Mouse (Mus musculus) kidney, postnatal 36 days (tissue): Measurements from ENCODE around the gene Slc41a2.
A peak's percentile ranks its signal among the peaks of the same experiment; 100 is the strongest.
"Not testable (repeated sequence)": the region's sequence is repeated elsewhere in the genome, so short reads cannot be mapped to it uniquely, and the experiment has no call there.

ENCODE experiments used
- DNase-seq, 2 experiments: peaks; one replicate each; pipeline ENCODE4 v3.0.0; 2021 to 2022; ENCODE audit warnings: mixed read lengths in 2 of 2

The Slc41a2 gene

DNA sequence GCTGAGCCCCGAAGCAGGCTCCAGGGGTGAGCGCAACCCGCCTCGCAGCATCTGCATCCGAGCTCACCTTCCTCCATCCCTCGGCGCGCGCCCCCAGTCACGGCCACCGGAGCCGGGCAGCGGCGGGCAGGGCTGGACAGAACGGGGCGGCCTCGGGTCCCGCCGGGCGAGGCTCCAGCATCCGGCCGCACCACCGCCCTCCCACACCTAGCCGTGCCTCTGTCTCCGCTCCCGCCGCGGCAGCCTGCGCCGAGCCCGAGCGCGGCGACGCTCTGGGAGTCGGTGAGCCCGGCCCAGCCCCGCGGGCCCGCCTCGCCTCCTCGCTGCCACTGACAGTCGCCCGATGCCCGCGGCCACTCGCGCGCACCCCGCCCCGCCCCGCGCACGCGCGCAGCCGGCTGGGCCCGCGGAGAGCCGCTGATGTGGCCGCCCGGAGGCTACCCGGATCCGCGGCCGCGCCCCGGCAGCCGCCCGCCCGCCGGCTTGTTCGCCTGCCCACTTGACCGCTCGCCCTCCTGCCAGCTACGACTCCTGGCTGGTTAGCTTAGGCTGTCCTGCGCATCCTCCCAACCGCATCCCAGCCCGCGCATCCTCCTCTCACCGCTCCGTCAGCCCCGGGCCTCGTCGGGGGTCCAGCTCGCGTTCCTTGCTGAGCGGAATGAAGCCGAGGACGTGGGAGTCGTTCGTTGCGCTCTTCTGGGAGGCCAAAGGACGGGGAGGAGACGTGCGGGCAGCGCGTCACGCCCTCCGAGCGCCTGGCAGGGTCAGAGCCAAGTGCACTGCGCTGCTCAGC is at the start of gene Slc41a2:
Slc41a2 (minus strand) TSS at position 724 of the 793 bp plus-strand sequence.
- peak; percentile 61 to 84 for DNase-seq

DNA sequence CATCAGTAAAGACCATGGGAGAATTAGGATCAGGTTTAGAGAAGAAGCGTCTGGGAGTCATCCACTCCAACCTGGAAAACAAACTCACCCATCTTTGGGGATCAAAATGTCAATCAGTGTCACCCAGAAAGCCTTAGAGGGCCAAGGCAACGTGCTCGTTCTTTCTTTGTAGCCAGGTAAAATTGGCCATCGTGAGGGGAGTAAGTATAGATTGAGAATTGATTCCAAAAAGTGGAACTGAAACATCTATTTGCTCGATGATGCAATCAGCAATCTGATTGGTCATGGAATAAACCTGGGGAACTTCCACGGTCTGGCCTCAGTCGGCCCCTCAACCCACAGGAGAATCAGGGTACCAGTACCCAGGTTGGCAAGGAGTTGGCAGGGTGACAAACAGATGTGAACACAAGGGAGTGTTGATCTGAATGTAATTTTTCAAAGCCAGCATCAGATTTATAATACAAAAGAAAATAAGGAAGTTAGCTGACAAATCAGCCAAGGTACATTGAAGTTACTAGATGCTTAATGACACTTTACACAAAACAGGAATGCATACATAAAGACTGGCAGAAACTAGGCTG is 47.7 kb upstream of the Slc41a2 start:
- no peak for DNase-seq

DNA sequence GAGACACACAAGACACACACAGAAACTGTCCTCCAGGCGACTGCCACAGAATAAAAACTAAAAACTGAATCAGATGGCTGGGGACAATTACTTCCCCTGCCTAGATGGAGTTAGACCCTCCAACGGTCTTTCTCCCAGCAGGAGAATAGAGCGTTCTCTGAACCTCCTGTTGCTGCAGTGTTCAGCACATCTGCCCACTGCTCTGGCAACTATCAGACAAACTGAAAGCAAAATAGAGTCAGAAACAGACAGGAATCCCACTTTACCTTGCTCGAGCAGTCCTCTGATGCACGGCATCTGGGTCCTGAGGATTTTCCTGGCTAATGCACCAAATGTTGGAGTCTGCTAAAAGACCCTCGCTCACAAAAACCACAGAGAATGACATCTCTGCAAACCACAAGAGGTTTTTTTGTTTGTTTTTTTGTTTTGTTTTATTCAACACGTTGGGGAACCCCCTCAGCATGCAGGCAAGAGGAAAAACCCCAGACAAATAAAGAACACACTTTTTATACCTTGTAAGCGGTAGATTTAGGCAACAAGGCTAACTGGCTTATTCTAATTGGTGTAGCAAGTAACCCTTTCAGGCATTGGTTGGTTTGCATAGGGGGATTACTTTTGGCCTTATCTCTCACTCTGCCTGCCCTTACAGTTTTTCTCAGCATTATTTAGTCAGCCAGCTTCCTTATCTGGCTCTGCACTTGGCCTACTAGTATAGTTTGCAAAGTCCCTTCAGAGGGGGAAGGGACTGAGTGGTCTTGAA is 47.0 kb upstream of the Slc41a2 start:
- DNase-seq = no peak

DNA sequence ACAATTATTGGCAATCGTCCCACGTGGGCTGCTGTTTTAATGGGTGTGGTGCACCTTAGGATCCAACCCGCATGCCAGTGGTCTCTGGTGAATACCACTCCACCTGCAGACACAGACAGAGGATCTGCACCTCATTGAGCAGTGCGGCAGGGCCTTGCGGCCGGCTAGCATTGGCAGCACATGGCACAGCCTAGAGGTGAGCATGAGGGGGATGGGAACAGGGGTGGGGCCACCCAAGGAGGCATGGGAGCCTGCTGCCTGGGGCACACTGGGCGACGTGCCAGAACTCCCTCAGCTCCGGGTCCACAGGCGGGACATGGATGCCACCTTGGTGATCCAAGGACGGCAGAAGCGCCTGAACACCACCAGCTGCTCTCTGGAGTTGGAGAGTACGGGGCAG is 46.2 kb upstream of the Slc41a2 start:
- DNase-seq = no peak

DNA sequence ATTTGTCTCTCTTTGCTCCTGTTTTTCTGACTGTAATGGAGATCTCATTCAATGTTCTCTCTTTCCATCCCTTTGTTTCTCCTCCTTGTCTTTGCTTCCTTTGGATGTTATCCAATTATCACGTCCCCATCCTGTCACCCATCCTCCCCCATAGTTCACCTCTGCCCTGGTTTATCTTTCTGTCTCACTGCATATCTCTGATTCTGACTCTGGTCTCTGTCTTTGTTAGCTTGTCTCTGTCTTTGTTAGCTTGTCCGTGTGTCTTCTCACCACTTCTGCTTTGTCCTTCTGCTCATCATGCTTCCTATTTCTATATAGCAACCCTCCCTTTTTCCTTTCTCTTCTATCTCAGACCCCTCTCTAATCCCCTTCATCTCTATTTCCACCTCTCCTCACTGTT is 45.3 kb upstream of the Slc41a2 start:
- no peak for DNase-seq

DNA sequence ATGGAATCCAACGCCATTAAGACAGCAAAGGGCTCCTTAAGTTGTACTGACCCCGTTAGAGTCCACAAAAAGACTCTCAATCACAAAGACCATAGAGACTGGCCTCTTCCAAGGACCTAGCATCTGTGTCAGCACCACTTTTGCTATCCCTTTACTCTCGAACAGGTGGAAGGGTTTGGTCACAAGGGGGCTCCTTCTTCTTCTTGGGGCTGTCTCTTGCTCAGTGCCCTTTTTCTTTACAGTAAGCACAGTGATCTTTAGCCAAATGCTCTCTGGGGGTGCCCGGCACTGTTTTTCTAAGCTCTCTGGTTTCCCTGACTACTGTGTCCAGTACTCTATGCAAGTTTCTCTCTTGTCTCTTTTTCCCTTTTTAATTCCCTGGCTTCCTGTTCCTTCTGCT is 44.8 kb upstream of the Slc41a2 start:
- DNase-seq = no peak

DNA sequence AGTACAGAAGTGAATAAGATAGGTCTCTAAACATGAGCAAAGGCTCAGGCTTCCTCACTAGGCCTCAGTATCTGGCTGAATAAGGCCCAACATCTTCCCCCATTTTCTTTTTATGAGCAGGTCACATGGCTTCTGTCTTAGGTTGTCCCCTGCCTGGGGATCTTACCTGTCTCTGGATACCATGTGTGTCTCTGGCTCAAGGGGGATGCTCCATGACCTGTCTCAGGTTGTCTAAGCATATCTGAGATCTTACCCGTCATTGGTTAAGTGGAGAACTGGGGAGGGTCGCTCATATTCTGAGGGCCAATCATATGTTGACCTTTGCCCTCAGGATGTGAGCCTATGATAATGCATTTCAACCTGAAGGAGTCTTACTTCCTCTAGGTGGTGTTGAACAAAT is 42.8 kb upstream of the Slc41a2 start:
- no peak for DNase-seq

DNA sequence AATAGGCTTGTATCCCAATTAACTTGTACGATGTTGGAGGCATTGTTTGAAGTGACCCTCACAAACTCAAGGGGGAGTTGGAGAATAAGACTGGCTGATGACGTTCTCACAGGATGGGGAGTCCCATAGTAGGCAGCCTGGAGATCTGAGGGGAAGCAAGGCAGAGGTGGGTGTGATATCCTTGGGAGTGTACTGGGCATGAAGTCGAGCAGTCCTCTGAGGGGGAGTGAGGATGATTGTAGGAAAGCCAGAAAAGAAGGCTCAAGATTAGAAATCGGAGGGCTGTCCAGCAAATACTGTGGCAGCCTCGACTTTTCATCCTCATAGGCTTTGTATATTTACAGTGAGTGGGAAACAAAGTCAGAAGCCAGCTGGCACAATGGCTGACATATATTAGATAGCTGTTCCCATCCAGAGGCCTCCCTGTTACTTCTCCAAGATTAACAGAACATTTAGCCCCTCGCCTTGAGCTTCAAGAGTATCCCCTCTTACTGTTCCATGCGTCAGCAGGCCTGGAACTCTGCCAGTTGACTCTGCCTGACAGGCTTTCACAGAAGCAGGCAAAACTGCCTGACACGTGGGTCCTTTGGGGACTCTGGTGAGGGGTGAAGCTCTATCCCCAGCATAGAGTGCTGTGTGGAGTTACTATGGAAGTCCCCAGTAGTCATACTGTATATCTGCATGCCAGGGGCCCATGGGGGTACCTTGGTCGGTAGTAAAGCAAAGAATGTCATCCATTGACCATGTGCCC is 40.6 kb upstream of the Slc41a2 start:
- DNase-seq = no peak

DNA sequence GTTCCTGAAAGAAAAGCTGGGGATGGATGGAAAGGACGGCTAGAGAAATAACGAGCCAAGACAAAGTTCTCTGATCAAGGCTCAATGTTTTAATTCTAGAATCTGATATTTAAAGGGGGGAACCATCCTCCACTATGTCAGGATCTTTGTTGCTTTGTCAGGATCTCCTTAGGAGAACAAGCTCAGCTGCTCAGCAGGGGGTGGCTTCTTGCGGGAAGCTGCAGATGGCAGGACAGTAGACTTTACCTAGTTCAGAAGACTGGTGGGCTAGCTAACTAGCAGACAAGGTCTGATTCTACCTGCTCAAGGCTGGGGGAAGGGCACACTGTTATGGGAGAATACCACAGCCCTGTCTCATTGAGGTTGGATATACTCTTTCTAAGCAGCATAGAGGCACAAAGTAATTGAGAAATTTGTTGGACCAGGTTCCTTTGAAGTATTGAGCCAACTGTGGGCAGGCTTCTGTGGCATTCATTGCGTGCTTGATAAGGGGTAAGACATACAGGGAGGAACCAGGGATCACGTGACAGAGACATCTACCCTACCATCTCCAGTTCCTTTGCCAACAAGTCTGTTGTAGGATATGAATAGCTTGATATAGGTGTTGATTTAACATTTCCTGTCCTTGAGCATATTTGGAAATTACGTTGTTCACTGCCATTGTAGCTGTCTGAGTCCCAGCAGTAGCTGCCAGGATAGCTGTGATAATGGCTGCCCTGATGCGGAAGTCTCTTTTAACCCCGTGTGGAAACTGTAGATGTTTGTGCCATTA is 39.4 kb upstream of the Slc41a2 start:
- no peak for DNase-seq

DNA sequence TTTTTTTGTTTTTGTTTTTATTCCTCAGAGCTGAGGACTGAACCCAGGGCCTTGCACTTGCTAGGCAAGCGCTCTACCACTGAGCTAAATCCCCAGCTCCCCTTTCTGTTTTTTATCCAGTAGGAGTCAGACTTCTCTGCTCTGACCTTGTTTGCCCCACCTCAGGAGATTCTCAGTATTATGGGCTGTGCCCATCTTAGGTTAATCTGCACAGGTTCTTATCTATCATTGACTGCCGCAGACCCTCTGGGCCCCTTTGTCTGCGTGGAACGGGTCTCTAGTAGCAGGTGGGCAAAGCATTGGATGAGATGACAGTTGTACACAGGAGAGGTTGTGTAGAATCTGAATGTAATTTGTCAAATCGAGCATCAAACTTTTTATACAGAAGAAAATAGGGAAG is 37.8 kb upstream of the Slc41a2 start:
- not testable (repeated sequence) for DNase-seq

DNA sequence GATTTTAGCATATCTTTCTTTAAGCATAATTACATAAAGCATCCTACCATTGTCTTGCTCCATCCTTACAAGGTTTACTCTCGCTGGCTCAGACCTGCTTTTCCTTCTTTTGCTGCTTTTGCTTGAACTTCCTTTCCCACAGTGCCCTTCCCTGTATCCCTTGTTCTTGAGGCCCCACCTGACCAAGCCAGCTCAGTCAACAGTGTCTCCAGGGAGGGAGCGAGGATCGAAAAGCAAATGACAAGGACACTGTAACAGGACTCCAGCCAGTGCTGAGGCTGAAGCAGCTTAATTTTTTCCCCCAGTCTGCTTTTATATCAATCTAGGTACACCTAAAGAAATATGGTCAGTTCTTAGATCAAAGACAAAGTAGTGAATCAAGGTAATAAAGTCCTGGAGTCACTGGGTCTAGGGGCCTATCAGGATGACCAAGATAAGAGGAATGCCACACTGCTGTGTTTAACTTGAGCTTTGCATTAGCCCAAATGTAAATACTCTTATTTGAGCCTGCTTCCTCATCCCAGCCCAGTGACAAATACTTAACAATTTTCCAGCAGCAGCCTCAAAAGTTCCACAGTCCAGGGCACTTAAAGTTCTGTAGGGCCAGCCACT is 36.5 kb upstream of the Slc41a2 start:
- DNase-seq = no peak

DNA sequence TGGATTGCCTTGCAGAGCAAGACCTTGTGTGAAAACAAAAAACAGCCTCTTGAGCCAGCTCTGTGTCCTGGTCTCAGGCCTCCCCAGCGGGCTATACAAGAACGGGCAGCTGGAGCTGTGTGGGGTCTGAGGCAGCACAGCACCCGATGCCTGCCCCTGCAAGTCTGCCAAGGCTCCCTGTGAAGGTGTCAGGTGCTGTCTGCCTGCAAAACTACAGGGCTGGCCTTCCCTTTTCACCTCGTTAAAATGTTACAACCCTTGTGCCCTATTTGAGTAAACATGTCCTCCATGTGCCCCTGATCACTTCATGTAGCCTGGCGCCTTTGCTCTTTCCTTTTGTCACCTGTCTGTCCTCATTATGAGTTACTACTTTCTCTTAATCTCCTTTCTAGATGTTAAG is 31.2 kb upstream of the Slc41a2 start:
- DNase-seq = peak; percentile 67 to 70

DNA sequence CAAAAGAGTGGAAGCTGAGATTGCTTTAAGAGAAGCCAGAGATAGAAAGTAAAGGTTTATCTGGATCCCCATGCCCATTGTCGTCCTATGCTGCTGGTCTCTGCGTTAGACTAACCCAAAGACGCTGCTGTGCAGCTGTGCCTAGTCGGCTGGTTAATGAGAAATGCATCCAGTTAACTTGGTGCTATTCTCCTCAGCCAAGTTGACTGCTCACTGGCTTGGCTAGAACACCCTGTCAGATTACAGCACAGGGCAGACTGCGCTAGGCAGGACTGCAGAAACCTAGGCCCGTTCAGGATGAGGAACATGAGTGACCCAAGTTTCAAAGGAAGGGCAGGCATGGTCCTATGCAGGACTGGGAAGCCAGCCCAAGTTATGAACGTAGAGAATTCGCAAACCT is 25.8 kb upstream of the Slc41a2 start:
- DNase-seq = peak; percentile 32 to 40

DNA sequence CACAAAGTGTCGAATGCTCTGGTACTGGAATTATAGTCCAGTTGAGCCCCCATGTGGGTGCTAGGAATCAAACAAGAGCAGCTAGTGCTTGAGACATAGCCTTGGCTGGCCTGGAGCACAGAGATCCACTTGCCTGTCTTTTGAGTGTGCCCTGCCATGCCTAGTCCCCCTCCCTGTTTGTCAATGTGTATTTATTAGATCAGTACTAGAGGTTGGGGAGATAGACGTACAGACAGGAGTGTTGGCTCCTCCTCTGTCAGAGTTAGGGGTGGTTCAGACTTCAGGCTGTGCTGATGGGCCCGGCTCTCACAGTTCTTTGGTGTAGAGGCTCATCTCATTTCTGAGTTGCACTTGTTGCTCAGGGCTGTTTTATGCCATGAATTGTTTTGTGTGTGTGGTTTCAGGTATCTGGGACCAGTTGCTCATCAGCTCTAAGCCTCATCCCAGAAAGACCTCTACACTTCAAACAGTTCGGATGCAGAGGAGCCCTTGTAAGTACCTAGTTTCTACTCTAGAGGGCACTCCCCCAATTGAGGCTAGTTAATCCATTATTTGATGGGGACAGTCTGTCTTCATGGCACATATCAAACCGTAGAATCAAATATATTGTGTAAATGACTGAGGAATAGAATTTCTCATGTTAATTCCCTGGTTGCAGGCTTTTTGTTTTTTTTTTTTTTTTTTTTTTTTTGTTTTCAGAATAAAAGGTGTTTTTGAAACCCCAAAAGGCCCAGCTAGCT is 24.1 kb upstream of the Slc41a2 start:
- no peak for DNase-seq

DNA sequence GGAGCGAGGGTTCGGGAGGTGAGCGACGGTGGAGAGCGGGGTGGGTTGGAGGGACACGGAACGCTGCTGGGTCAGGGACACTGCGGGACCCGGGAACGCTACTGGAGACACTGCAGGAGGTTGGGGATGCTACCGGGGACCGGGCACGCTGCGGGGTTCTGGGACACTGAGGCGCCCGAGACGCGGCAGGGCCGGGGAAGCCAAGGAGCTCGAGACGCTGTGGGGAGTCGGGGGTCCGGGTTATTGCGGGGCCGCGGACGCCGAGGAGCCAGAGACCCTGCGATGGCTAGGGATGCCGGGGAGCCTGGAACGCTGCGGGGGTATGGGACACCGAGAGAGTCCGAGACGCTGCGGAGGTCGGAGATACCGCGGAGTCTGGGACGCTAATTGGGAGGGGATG is 22.7 kb upstream of the Slc41a2 start:
- no peak for DNase-seq

DNA sequence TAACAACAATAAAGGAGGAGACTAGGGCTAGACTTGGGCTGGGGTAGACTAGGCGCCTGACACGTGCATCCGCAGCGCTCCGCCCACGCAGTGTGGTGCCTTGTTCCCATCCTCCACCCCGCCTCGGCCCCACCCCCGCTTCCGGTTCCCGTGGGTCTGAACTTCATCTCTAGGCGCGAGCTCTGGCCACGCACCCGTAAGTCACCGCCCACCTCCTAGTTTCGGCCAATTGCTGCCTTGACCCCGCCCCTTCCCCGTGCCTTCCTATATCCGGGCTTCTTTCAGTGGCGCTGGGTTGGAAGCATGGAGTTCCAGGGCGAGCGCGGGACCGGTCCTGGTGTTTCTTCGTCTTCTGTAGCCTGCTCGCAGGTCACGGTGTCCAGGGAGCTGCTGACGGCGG is 22.3 kb upstream of the Slc41a2 start, which contains the start of gene D10Wsu102e:
D10Wsu102e (plus strand) TSS at position 266 of the 400 bp plus-strand sequence.
- DNase-seq = peak; percentile 99

DNA sequence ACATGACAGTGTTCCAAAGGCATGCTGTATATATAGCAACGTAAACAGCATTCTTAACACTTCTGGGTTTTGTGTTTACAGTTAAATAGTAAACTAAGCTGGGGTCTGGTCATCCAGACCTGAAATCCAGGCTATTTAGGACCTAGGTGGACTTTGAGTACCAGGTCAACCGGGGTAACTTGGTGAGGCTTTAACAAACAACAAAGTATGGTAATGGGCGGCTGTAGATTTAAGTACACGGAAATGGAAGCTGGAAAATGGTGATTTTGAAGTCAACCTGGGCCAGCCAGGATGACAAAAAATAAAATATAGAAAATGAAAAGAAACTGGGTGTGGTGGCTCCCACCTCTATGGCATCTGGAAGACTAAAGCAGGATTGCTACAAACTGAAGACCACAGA is 21.8 kb upstream of the Slc41a2 start:
- DNase-seq = peak; percentile 51 to 56

DNA sequence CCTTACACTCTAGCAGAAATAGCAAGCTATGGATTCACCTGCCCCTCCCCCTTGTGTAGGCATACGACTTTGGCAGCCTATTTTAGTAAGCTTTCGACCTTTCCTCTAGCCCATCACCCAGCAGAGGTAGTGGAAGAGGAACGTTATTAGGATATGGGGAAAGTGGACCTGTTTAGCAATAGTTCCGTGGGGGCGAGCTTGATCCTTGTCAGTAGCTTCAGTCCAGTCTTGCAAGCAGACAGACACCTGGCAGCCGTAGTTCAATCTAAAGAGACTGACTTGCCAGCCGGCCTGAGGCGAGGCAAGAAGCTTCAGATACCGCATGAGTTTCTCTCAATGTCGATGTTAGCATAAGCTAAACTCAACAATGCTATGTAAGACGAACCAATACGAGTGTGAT is 18.7 kb upstream of the Slc41a2 start:
- no peak for DNase-seq

DNA sequence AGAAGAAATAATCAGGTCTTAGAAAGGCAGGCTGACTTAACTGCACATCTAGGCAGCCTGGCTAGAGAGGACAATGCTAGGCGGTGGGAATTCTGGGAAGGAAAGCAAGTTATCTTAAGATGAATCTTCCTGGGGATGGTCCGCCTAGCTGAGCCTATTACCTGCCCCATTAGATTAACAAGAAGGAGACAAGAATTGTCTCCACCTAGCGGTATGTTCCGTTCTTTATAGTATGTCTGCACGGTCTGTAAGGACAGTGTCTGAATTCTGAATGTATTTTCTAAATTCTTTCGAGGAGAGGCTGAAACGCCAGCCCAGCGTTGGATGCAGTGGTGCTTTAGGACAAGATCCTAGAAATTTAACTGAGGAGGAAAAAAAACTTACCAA is 16.6 kb upstream of the Slc41a2 start:
- peak in 1 of 2 experiments; percentile 43 for DNase-seq

DNA sequence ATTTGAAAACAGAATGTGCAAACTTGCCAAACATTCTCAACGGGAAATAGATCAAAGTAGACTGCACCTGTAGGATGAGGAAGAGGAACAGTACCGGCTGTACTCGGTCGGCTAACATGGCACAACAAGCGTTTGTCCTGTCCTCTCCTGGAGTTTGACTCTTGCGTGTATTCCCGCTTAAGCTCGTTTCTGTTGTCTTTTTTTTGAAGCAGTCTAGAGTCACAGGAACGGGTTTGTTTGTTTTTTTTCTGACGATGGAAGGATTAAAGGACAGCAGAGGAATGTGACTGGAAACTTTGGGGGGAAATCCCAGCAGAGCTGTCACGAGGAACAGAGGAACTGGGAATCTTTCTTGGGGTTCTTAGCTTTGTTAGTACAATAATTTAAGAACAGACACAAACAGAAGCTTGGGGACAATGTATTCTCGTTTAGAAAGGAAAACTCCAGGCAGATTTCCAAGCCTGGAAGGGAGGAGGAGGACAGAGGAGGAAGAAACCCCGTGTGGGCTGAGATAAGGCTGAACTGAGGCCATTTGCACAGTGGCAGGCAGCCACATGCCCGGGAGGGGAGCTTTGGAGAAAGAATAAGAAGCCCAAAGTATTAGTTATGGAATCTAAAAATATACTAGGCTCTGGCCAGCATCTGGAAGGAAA is 16.1 kb upstream of the Slc41a2 start:
- peak; percentile 29 to 45 for DNase-seq

DNA sequence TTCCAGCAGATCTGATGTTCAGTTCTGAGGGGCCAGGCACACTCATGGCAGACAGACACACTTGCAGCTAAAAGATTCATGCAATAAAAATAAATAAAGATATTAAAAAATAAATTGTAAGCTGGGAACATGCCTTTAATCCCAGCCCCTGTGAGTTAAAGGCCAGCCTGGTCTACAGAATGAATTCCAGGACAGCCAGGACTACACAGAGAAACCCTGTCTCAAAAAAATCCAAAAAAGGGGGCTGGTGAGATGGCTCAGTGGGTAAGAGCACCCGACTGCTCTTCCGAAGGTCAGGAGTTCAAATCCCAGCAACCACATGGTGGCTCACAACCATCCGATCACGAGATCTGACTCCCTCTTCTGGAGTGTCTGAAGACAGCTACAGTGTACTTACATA is 14.1 kb upstream of the Slc41a2 start:
- DNase-seq = not testable (repeated sequence)
